Mouse (Mus musculus): ENCODE measurements around the gene Cacna1c.

- TF ChIP-seq ZC3H11A (IDR thresholded peaks at IDR 0.05; ENCODE audit: borderline replicate concordance, low read depth, low read length): no peak
- no peak for TF ChIP-seq CHD2 (IDR thresholded peaks at IDR 0.05; ENCODE audit: low read depth, low read length)
Observed at GRCm38 (mm10) chr6:119176103-119176502, 20.1 kb downstream of the Cacna1c start.
